In genomic region chr12:34452643-34453042, GRCm38 (mm10) we compare ENCODE assay signal across 11 mouse cellular contexts.
"Had no signal": no experiment of that assay in that cellular context is flagged by ENCODE, and none has a peak within 500 bp of the region (broad histone marks: within the 10 kb centered on the region; RNA-seq: fewer than 3 reads in every experiment).

No protein-coding gene starts in this region.

- DNase-seq: kidney, postnatal 14 days; left cerebral cortex, postnatal 4 days; lung, adult 18-20 months; right cerebral cortex, adult 18-20 months; right cerebral cortex, postnatal 25 days; thymus, postnatal 4 days had no signal

- H3K9ac ChIP-seq: limb, embryonic 13.5 days; liver, embryonic 14.5 days; midbrain, embryonic 13.5 days; neural tube, embryonic 15.5 days had no signal

- H3K4me2 ChIP-seq: limb, embryonic 13.5 days; midbrain, embryonic 13.5 days; neural tube, embryonic 15.5 days had no signal

- H3K27ac ChIP-seq: limb, embryonic 13.5 days; liver, embryonic 14.5 days; midbrain, embryonic 13.5 days; neural tube, embryonic 15.5 days had no signal

- H3K4me1 ChIP-seq: limb, embryonic 13.5 days; midbrain, embryonic 13.5 days; neural tube, embryonic 15.5 days had no signal

- H3K27me3 ChIP-seq: limb, embryonic 13.5 days; midbrain, embryonic 13.5 days; neural tube, embryonic 15.5 days had no signal

- H3K36me3 ChIP-seq: limb, embryonic 13.5 days; midbrain, embryonic 13.5 days; neural tube, embryonic 15.5 days had no signal

- H3K4me3 ChIP-seq: limb, embryonic 13.5 days; midbrain, embryonic 13.5 days; myocyte; neural tube, embryonic 15.5 days had no signal

- H3K9me3 ChIP-seq: limb, embryonic 13.5 days; midbrain, embryonic 13.5 days; neural tube, embryonic 15.5 days had no signal

- ATAC-seq: midbrain, embryonic 13.5 days had no signal
